Mouse (Mus musculus) stomach, embryonic 14.5 days (tissue): ENCODE measurements around the gene Stx1b. TPM values are rescaled to one million over a fixed set of nuclear protein-coding genes. Genes with fewer than 3 reads are reported as not detected.

ENCODE experiments used
- ATAC-seq: fragments of 200-750 bp; cut with Nextera tagmentation; 2 replicates; pipeline ENCODE4 v1.8.0; 2017; ENCODE audit warnings: low read depth, moderate TSS enrichment; ENCODE audit not compliant: insufficient number of reproducible peaks, insufficient read depth, low FRiP score
- H3K27ac ChIP-seq: fragments of 300-500 bp; sonication (generic); 2 replicates; pipeline ENCODE4 v1.5.1; 2014; ENCODE audit warnings: mild to moderate bottlenecking, low read length, moderate library complexity, mixed read lengths
- H3K27me3 ChIP-seq: fragments of 300-500 bp; sonication (generic); 2 replicates; pipeline ENCODE4 v1.6.1; 2014; ENCODE audit warnings: low read length, control low read depth, mixed read lengths; ENCODE audit not compliant: control insufficient read depth, insufficient read depth
- H3K36me3 ChIP-seq: fragments of 300-500 bp; sonication (generic); 2 replicates; pipeline ENCODE4 v1.6.1; 2014; ENCODE audit warnings: mild to moderate bottlenecking, control low read depth, low read length, moderate library complexity, mixed read lengths; ENCODE audit not compliant: control insufficient read depth, insufficient read depth
- H3K4me1 ChIP-seq: fragments of 300-500 bp; sonication (generic); 2 replicates; pipeline ENCODE4 v1.6.1; 2014; ENCODE audit warnings: low read length, control low read depth, mixed read lengths; ENCODE audit not compliant: control insufficient read depth, insufficient read depth
- H3K4me2 ChIP-seq: fragments of 300-500 bp; sonication (generic); replicated peaks from 2 replicates; pipeline ENCODE4 v1.6.1; 2014; ENCODE audit warnings: low read depth, low read length, control low read depth
- H3K4me3 ChIP-seq: fragments of 300-500 bp; sonication (generic); 2 replicates; pipeline ENCODE4 v1.5.1; 2014; ENCODE audit warnings: low read depth, low read length, control low read depth
- H3K9ac ChIP-seq: fragments of 300-500 bp; sonication (generic); replicated peaks from 2 replicates; pipeline ENCODE4 v1.6.1; 2014; ENCODE audit warnings: low read depth, mild to moderate bottlenecking, control low read depth, low read length, moderate library complexity, mixed read lengths
- H3K9me3 ChIP-seq: fragments of 300-500 bp; sonication (generic); 2 replicates; pipeline ENCODE4 v1.6.1; 2016; ENCODE audit warnings: low read depth, low read length, control low read depth; ENCODE audit not compliant: control insufficient read depth
- WGBS: fragments of 180-500 bp; shearing (Covaris S2); extraction: QIAGEN DNeasy Blood & Tissue Kit; methylation state at CpG from one replicate; pipeline ENCODE4 v1.1.7; 2014; 5-methylcytosine and 5-hydroxymethylcytosine counted together
- polyA plus RNA-seq: library from polyadenylated mRNA; unstranded; fragments of >200 nt; fragmentation: Nextera tagmentation; extraction: Ambion mirVana; gene quantifications from 2 replicates; pipeline ENCODE4 v1.2.1, GENCODE M21; 2014

Stx1b gene
- polyA plus RNA-seq, 1 experiment from 2014 or later: 6.3 TPM

DNA sequence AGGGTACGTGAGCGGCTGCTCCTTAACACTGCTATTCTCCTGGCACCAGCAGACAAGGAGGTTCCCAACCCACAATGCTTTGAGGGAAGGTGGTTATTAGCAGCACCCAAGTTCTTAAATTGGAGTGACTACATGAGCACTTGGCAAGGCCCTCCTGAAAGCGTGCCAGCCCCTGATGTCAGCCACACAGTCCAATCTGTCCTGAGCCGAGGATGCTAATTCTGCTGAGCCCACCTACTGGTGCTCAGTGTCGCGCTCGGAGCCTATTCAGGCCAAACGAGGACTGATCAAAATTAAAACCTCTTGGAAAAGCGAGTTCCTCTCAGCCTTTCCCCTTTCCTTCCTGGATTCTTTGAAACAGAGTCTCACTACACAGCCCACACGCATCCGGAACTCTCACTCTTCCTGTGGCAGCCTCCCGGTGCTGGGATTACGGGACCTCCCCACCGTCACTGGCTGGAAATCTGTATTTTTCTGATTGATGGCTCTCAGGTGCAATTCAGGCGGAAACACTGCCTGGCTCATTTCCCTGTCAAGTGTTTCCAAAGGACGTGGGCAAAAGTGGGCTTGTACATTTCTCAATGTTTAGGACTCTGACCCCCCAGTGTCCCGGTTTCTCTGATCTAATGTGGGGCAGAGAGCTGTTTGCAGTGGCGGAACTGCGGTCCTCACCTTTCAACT, 10.0 kb downstream of the Stx1b start:
- WGBS: 75% methylated on average over 19 of the region's 19 CpGs
- H3K4me3 ChIP-seq: no peak overlapping the region
- no peaks in the 10 kb centered on the region for H3K27me3 ChIP-seq
- no peak overlapping the region for H3K4me2 ChIP-seq
- no peaks in the 10 kb centered on the region for H3K9me3 ChIP-seq
- no peak overlapping the region for H3K27ac ChIP-seq
- no peaks in the 10 kb centered on the region for H3K4me1 ChIP-seq
- H3K36me3 ChIP-seq: no peaks in the 10 kb centered on the region; the same call in 1 of the 2 replicates
- ATAC-seq: no peak
- no peak overlapping the region for H3K9ac ChIP-seq

DNA sequence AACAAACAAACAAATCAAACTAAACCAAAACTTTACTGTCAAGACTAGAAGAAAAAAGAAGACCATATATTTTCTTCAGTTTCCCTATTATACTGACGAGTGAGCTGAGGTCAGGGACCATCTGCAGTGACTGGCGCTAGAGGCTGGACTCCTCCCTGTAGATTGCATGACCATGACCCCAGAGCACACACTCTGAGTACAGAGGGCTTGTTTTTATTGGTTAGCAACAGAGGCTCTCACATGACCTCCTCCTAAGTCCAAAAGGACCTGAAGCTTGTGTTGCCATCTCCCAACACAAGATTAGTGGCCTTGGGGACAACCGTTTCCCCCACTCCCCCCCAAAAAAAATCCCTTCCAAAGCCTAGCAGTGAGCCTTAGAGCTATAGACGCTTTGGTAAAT, 10.5 kb downstream of the Stx1b start:
- no peaks in the 10 kb centered on the region; the same call in 1 of the 2 replicates for H3K36me3 ChIP-seq

GRCm38 (mm10) chr7:127812292-127812691, 12.1 kb downstream of the Stx1b start:
- Histone ChIP-seq H3K4me3 (no peak overlapping the region), H3K27me3 (no peaks in the 10 kb centered on the region), H3K9ac (no peak overlapping the region), H3K27ac (no peak overlapping the region), H3K36me3 (no peaks in the 10 kb centered on the region; the same call in none of the 2 replicates), H3K4me1 (no peaks in the 10 kb centered on the region), H3K9me3 (no peaks in the 10 kb centered on the region), H3K4me2 (no peak overlapping the region)
- no peak for ATAC-seq
- 84% methylated on average over 3 of the region's 3 CpGs for WGBS

More for the DNA sequence above, 10.5 kb downstream of the Stx1b start:
- Histone ChIP-seq H3K9ac (no peak overlapping the region), H3K9me3 (no peaks in the 10 kb centered on the region), H3K4me3 (no peak overlapping the region), H3K4me1 (no peaks in the 10 kb centered on the region), H3K27ac (no peak overlapping the region), H3K27me3 (no peaks in the 10 kb centered on the region), H3K4me2 (no peak overlapping the region)
- 70% methylated on average over 4 of the region's 4 CpGs for WGBS
- no peak for ATAC-seq

GRCm38 (mm10) chr7:127811240-127811639, 13.1 kb downstream of the Stx1b start:
- Histone ChIP-seq H3K27me3 (no peaks in the 10 kb centered on the region), H3K9ac (no peak overlapping the region), H3K4me2 (no peak overlapping the region), H3K4me3 (no peak overlapping the region), H3K27ac (no peak overlapping the region), H3K36me3 (no peaks in the 10 kb centered on the region; the same call in none of the 2 replicates), H3K9me3 (no peaks in the 10 kb centered on the region), H3K4me1 (no peaks in the 10 kb centered on the region)
- 79% methylated on average over 4 of the region's 4 CpGs for WGBS
- ATAC-seq: no peak

GRCm38 (mm10) chr7:127810650-127811049, 13.7 kb downstream of the Stx1b start:
- Histone ChIP-seq H3K4me3 (no peak overlapping the region), H3K9ac (no peak overlapping the region), H3K4me2 (no peak overlapping the region), H3K9me3 (no peaks in the 10 kb centered on the region), H3K4me1 (no peaks in the 10 kb centered on the region), H3K36me3 (no peaks in the 10 kb centered on the region; the same call in none of the 2 replicates), H3K27me3 (no peaks in the 10 kb centered on the region), H3K27ac (no peak overlapping the region)
- ATAC-seq: no peak
- WGBS: 75% methylated on average over 10 of the region's 10 CpGs

DNA sequence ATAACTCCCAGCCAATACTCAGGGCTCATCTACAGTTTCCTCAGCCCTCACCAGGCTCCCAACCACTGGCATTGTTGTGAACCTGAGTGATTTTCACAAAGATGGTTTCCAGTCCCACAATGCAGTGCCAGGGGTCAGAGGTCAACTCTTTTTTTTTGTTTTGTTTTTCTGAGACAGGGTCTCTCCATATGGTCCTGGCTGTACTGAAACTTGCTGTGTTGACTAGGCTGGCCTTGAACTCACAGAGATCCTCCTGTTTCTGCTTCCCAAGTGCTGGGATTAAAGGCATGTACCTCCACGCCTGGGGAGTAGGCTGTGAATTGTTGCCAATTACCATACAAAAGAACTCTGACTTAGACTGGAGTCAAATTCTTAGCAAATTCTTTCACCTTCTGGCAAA, 14.5 kb downstream of the Stx1b start:
- no peak overlapping the region for H3K4me3 ChIP-seq
- H3K27me3 ChIP-seq: no peaks in the 10 kb centered on the region
- no peaks in the 10 kb centered on the region; the same call in none of the 2 replicates for H3K36me3 ChIP-seq
- no peak overlapping the region for H3K27ac ChIP-seq
- no peaks in the 10 kb centered on the region for H3K9me3 ChIP-seq
- H3K9ac ChIP-seq: no peak overlapping the region
- ATAC-seq: no peak
- WGBS: 97% methylated on average over 1 of the region's 1 CpGs
- no peak overlapping the region for H3K4me2 ChIP-seq
- H3K4me1 ChIP-seq: no peaks in the 10 kb centered on the region

DNA sequence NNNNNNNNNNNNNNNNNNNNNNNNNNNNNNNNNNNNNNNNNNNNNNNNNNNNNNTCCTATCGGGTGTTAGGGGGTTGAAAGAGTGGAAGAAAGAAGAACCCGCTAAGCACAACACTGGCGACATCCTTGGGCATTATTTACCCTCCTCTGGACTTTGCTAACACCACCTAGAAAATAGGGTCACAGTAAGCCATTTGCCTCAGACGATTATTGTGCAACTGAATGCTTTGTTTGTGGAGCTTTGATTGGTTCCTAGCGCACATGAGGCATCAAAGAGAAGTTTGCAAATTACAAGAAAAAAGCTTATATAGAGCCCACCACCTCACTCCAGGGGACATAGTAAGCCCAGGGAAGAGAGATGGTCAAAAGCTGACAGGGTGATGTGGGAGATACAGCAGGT, 15.5 kb downstream of the Stx1b start:
- no peaks in the 10 kb centered on the region for H3K9me3 ChIP-seq
- H3K27me3 ChIP-seq: no peaks in the 10 kb centered on the region
- no peaks in the 10 kb centered on the region; the same call in none of the 2 replicates for H3K36me3 ChIP-seq
- no peak overlapping the region for H3K4me3 ChIP-seq
- no peaks in the 10 kb centered on the region for H3K4me1 ChIP-seq
- no peak overlapping the region for H3K9ac ChIP-seq
- H3K27ac ChIP-seq: no peak overlapping the region
- ATAC-seq: no peak
- H3K4me2 ChIP-seq: no peak overlapping the region
- WGBS: 67% methylated on average over 5 of the region's 5 CpGs

- Histone ChIP-seq H3K36me3 (peaks cover 31% of the 10 kb centered on the region), H3K9ac (no peak overlapping the region)
- WGBS: 90% methylated on average over 17 of the region's 17 CpGs
Observed at GRCm38 (mm10) chr7:127802313-127802712, 22.0 kb downstream of the Stx1b start.

More at GRCm38 (mm10) chr7:127802313-127802712, 22.0 kb downstream of the Stx1b start:
- Histone ChIP-seq H3K4me2 (no peak overlapping the region), H3K4me3 (no peak overlapping the region), H3K4me1 (no peaks in the 10 kb centered on the region; the same call in 1 of the 2 replicates), H3K27me3 (no peaks in the 10 kb centered on the region), H3K27ac (no peak overlapping the region), H3K9me3 (no peaks in the 10 kb centered on the region)
- no peak for ATAC-seq
